Mouse (Mus musculus) spleen, adult 2 months (tissue): ENCODE results near the gene Epc2.

Experiments
- CTCF ChIP-seq: fragments of 200-500 bp; IDR thresholded peaks from 2 replicates; pipeline ENCODE4 v1.5.1; 2011; ENCODE audit warnings: mild to moderate bottlenecking, inconsistent platforms; ENCODE audit not compliant: insufficient read depth, insufficient read length, insufficient replicate concordance; ENCODE audit errors: extremely low read depth
- POLR2A ChIP-seq: fragments of 200-500 bp; IDR thresholded peaks from 2 replicates; pipeline ENCODE4 v1.6.1; 2011; ENCODE audit warnings: low read depth, low read length, inconsistent platforms

DNA sequence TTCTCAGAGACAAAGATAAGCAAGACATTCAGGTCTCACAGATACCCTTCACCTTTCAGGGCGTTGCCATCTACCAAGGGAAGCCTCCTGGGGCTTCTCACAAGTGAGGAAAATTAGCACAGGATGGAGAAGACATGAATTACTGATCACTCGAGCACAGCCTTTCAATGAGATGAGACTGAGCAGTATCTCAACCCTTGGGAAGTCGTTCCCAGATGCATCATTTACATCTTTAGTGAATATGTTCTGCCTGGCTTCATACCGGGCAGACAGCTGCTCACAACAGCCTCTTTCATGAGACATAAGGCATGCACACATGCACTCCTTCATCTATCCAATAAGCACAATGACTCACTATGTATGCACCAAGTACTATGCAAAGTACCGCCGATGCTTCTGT lies 38.7 kb upstream of the Epc2 start:
- TF ChIP-seq CTCF (no peak), POLR2A (no peak)
